Mouse (Mus musculus) erythroblast, embryonic 14.5 days (primary cell): Measurements from ENCODE around the gene Anxa5.

Experiments used
- GATA1 ChIP-seq: IDR thresholded peaks from 2 replicates; pipeline ENCODE4 v1.6.1; 2012; ENCODE audit warnings: low read length, inconsistent platforms, mixed read lengths
- TAL1 ChIP-seq: IDR thresholded peaks from 3 replicates; pipeline ENCODE4 v1.6.1; 2012; ENCODE audit warnings: low read length, inconsistent platforms, mixed read lengths

DNA sequence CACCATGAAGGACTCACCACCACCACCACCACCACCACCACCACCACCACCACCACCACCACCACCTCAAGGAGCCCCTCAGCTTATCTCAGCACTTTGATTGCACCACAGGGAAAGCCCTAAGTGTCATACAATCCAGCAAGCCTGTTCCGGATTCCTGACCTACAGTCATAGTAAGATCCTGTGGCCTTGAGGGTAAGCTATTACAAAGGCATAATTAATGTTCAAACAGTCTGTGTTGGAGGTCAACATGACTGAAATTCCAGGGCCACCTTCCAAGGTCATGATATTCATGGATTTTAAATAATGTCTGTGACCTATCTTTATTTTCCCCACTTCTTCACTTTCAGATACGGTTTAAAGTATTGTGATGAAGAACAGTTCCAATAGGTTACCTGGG, 4.8 kb upstream of the Anxa5 start:
- TF ChIP-seq TAL1 (no peak), GATA1 (no peak)
